Mouse (Mus musculus): ENCODE measurements around the gene Comtd1. TPM values are rescaled to one million over a fixed set of nuclear protein-coding genes. Genes with fewer than 3 reads are reported as not detected.

Gene Comtd1
- polyA plus RNA-seq (2017; shearing (Covaris generic)): 34.8 TPM

DNA sequence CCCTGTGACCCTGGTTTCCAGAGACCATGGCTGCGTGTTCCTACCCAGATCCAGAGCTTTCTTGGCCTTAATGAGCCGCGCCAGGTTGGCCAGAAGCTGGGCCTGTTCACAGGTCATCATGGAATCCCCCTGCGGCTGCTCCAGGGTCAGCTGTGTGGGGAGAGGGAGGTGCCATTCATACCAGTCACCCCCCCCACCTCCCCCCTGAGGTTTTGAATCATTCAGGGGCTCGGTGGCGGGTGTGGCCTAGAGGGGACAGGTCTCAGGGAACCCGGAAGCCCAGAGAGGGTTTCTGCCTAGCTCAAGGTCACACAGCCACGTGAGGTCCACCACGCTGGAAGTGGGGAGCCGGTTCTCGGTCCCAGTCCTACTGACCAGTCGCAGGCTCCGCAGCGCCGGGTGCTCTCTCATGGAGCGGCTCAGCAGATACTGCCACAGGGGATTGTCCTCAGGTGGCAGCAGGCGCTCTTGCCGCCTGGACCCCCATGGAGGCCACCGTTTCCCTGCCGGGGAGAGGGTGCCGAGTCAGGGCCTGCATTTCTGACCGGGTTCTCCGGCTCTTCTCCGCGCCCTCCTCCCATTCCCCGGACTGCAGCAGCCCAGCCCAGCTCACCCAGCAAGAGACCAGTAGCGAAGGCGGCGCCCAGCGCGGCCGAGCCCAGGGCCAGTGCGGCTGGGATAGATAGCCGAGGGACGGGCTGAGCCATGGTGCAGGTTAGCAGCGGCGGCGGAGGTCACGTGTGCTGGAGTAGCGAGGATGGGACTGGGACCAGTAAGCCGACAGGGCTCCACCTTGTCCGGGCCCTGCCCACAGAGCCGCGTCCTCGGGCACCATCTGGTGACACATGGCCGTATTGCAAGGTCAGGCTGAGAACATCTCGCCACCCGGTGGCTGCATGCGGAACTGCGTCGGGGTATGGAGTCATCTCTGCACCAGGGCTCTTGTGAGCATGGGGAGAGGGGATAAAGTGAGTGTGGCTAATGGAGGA is at the start of gene Comtd1:
TSS of gene Comtd1 (minus strand) at position 812 of the 989 bp plus-strand sequence.

DNA sequence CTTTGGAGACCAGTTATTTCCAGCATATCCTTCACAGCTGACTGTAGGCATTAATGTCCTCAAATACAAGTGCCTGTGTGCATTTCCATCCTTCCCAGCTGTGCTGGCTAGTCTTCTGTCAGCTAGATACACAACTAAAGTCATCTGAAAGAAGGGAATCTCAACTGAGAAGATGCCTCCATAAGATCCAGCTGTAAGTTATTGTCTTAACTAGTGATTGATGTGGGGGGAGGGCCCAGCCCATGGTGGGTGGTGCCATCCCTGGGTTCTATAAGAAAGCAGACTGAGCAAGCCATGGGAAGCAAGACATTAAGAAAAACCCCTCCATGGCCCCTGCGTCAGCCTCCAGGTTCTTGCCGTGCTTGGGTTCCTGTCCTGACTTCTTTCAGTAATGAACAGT is 23.8 kb downstream of the Comtd1 start, which contains the start of gene Vdac2:
TSS of gene Vdac2 (plus strand) at position 301 of the 400 bp plus-strand sequence.

Other genes with a start within 250 kb of the Comtd1 start
- gene Dupd1, start 134.4 kb downstream of the Comtd1 start, polyA plus RNA-seq (2017; shearing (Covaris generic)): not detected
- gene Samd8, start 98.4 kb downstream of the Comtd1 start, polyA plus RNA-seq (2017; shearing (Covaris generic)): 4.3 TPM
- not detected for gene Dusp13, start 97.8 kb downstream of the Comtd1 start, polyA plus RNA-seq (2017; shearing (Covaris generic))
- 199 TPM for gene Vdac2, start 23.7 kb downstream of the Comtd1 start, polyA plus RNA-seq (2017; shearing (Covaris generic))
- gene Zfp503, start 140.6 kb upstream of the Comtd1 start, polyA plus RNA-seq (2017; shearing (Covaris generic)): not detected
- gene Lrmda, start 170.7 kb upstream of the Comtd1 start, polyA plus RNA-seq (2017; shearing (Covaris generic)): not detected

All from CD4-positive, CD25-positive, alpha-beta regulatory T cell, adult 9 weeks (primary cell).